Mouse (Mus musculus) adrenal gland, adult 18-20 months (tissue): ENCODE measurements around the gene Mrps12. TPM values are rescaled to one million over a fixed set of nuclear protein-coding genes. Genes with fewer than 3 reads are reported as not detected.
"Not testable (repeated sequence)": the region's sequence is repeated elsewhere in the genome, so short reads cannot be mapped to it uniquely, and the experiment has no call there.

Experiments
- DNase-seq, 2 experiments: peaks; one replicate each; pipeline ENCODE4 v3.0.0; 2021 to 2022; ENCODE audit warnings: low spot score in 2 of 2
- total RNA-seq, 2 experiments: library from RNA; stranded (reverse); gene quantifications; 1 replicate in 1 of 2; 2 replicates in 1 of 2; pipeline ENCODE4 v1.2.3; 2021

Mrps12 gene
- total RNA-seq, 2 experiments from 2014 or later = 72.4 to 79.4 TPM

DNA sequence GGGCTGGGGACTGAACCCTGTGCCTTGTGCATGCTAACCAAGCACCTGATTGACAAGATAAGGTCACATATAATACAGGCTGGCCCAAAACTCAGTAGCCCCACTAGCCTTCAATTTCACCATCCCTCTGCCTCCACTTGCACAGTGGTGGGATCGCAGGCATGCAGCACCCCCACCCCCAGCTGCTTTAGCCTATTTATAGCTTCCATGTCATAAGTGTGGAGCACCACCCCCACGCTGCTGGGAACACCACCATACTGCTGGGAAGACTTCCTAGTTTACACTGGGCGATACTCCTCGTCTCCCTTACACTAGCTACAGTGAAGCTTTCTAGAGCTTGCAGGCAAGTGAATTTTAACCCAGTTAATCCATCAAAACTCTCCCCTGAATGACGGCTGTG is 27.0 kb downstream of the Mrps12 start:
- DNase-seq = no peak

DNA sequence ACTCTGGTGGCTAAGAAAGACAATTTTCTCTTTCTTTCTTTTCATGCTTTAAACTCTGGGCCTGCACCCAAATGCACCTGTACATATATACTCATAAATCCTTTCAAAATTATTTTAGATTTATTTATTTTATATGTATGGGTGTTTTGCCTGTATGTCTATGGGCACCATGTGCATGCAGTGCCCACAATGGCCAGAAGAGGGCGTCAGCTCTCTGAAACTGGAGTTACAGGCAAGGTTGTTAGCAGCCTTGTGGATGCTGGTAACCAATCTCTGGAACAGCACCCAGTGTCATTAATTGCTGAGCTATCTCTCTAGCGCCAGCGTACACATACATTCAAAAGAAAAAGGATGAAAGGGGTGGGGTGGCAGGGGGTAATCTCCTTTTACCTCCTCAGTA is 30.7 kb downstream of the Mrps12 start:
- DNase-seq = no peak

DNA sequence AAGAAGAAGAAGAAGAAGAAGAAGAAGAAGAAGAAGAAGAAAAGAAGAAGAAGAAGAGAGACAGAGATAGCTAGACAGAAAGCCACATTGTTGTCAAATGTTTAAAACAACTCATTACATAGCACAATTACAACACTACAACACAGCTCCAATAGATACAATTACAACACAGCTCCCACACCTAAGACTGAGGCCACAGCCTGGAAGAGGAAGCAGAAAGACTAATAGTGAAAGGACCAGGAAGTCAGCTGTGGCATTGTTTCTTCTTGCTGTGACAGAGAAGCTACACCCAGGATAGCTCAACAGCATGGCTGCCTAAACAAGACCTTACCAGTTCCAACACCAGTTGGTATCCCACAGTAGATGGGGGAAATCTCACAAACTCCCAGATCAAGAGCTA is 32.2 kb downstream of the Mrps12 start:
- DNase-seq = no peak

DNA sequence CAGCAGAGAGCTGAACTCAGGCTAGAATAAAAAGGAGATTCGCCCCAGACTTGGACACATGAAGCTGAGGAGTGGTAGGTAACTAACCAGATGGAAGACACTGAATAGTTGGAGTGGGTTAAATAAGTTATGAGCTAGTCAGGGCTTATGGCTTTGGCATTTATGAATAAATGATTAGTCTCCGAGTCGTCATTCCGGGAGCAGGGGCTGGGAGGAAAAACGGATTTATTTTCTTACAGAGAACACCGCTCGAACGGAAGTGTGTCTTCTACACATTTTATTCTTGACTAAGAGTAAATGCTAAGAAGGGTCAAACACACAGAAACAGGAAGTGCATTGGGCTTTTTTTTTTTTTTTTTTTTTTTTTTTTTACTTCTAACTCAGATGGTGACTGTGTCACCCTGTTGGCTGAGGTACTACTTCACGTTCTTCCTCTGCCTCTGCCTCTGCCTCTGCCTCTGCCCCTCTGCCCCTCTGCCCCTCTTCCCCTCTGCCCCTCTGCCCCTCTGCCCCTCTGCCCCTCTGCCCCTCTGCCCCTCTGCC is 38.9 kb downstream of the Mrps12 start:
- DNase-seq = no peak

DNA sequence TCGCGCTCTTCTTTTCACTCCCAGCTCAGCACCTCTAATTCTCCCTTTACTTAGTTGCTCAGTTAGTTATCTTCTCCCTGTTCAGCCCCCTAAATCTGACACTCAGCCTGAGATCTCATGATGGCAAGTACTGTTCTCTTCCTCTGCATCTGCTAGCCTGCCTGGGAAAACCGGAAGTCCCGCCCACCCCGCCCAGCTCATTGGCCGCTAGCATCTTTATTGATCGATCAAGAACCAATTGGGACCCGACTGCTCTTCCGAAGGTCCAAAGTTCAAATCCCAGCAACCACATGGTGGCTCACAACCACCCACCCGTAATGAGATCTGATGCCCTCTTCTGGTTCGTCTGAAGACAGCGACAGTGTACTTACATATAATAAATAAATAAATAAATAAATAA is 40.3 kb downstream of the Mrps12 start:
- not testable (repeated sequence) for DNase-seq

DNA sequence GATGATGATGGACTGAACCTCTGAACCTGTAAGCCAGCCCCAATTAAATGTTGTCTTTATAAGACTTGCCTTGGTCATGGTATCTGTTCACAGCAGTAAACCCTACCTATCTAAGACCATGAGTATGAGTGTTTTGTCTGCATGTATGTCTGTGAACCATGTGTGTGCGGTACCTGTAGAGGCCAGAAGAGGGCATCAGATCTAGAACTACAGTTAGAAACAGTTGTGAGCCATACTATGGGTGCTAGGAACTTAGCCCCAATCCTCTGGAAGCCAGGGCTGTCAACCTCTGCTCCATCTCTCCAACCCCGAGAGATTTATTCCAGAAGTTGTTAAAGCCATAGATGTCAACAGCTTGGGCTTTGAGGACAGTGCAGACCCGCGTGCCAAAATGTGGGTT is 41.4 kb downstream of the Mrps12 start:
- DNase-seq = no peak

DNA sequence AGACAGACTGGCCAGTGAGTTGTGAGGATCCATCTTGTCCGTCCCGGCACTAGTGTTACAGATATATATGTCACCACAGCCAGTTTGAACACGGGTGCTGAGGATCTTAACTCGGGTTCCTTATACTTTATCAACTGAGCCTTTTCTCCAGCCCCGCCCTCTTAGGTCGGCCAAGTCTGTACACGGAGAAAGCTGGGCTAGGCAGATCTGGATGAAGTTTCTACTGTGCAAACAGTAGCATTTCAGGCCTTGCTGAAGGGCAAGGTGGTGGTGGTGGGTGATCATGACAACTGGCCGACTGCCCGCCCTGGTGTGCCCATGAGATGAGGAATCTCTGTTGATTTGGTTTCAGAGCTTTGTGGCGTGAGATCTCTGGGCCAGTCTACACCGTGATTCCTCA is 44.3 kb downstream of the Mrps12 start:
- DNase-seq = no peak

DNA sequence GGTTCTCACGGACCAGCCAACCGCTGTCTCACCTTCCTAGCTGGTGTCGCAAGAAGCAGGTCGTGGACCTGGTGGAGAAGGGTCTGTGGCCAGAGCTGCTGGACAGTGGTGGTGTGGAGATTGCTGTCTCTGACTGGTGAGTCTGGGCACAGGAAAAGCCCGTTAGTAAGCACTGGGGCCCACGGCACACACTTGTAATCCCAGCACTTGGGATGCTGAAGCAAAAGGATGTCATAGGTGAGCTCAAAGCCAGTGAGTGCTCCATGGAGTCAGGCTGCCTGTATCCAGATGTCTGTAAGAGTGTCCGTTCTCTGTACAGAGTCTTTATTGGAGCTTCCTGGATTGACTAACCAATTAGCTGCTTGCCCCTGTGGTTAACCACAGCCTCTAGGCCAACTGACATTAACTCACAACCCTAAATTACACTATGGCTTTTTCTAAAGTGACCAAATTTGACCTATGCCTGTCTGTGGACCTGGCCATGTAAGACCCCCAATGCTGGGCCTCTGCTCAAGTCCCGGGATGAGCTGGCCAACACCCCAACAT is 46.6 kb downstream of the Mrps12 start:
- DNase-seq = no peak

DNA sequence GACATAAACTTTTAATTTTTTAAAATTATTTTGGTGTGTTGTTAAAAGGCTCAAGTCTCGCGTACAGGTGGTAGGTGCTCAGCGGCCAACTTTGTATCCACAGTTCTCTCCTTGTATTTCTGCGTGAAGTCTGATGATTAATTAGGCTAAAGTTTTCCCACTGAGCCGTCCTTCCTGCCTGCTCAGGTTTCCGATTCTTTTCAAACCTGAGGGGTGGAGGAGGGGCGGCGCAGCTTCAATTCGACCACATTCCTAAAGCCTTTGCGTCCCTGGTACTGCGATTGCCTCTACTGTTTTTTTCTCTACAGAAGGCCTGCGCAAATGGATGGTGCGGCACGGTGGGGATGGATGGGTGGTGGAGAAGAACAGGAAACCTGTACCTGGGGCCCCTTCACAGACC is 47.2 kb downstream of the Mrps12 start:
- DNase-seq = no peak

DNA sequence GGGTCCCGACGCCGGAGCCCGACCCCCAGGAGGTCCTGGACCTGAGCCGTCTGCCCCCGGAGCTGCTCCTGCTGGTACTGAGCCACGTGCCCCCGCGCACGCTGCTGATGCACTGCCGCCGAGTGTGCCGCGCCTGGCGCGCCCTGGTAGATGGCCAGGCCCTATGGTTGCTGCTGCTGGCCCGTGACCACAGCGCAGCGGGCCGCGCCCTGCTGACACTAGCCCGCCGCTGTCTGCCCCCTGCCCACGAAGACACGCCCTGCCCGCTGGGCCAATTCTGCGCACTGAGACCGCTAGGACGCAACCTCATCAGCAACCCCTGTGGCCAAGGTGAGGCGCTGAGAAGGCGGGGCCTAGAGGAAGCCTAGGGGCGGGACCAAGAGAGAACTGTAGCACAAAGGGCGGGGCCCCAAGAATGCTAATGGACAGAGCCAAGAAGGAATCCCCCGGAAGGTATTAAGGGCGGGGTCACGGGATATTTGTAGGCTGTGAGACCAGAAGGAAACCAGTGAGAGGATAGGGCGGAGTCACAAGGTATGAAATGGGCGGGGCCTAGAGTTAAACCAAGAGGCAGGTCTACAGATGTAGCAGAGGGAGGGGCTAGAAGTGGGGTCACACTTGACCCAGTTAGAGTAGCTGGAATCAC is 48.2 kb downstream of the Mrps12 start:
- peak; percentile 20 to 35 for DNase-seq

DNA sequence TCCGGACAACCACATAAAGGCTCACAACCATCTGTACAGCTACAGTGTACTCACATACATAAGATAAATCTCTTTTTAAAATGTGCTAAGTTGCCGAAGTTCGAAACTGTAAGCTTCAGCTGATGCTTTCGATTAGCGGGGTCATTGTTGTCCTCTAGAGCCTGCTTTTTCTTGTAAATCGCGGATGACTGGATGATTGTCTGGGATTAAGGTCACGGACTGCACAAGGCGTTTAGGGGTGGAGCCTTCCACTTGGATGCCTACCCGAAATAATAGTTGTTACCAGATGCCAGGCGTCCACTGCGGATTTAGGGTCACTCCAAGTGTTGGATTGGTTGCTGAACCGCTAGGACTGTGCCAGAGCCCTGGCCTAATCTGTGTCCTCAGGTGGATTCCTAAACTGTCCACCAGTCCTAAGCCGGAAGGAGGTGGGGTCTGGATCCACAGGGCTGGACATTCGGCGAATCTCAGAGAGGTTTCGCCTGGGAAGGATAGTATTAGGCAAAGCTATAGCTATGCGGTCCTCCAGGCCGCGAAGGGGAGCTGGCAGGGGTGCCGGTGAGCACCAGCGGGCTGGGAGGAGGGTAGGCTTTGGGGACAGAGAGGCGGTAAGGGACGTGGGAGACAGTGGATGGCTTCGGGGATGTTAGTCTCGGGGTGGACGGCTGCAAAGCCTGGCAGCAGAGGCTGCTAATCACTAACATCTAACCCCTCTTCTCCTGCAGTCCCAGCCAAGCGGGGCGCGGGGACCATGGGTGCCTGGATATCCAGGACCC is 48.9 kb downstream of the Mrps12 start, which contains the start of gene Fbxo27:
Gene Fbxo27 (plus strand): TSS at position 305 of the 776 bp plus-strand sequence.
- DNase-seq = no peak

DNA sequence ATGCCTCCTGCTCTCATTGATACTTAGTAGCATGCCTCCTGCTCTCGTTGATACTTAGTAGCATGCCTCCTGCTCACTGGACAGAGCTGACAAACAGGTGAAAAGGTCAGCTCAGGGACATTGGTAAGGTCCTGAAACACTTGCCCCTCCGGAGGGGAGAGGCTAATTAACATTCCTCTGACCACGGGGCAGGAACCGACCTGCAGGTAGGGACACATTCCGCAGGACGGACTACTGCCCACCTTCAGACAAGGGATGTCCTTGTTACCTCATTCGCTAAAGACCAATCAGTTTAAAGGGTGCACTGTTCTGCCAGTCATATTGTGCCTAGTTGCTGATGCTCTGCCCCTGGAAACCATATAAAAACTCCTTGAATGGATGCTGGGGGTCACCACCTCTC is 50.5 kb downstream of the Mrps12 start:
- no peak for DNase-seq

Other genes starting within 250 kb of the Mrps12 start
- not detected for gene Ifnl2, start 231.4 kb downstream of the Mrps12 start, total RNA-seq
- gene Ifnl3, start 219.0 kb downstream of the Mrps12 start, total RNA-seq = not detected
- gene Sycn, start 200.9 kb downstream of the Mrps12 start, total RNA-seq = not detected
- not detected for gene Nccrp1, start 194.6 kb downstream of the Mrps12 start, total RNA-seq
- gene Samd4b, start 143.7 kb downstream of the Mrps12 start, total RNA-seq = 10 to 100 TPM; 67.9 to 72.7 TPM
- 10 to 100 TPM; 21.4 to 25.2 TPM for gene Pak4, start 143.6 kb downstream of the Mrps12 start, total RNA-seq
- not detected for gene Acp7, start 110.5 kb downstream of the Mrps12 start, total RNA-seq
- gene Fbxo27, start 49.0 kb downstream of the Mrps12 start, total RNA-seq = 1 to 10 TPM; 1.8 TPM
- gene Fbxo17, start 25.0 kb downstream of the Mrps12 start, total RNA-seq = 1 to 10 TPM; 2.4 to 2.8 TPM
- gene Sars2, start 172 bp upstream of the Mrps12 start, total RNA-seq = 10 to 100 TPM; 15.6 to 17.2 TPM
- gene Ccer2, start 14.4 kb upstream of the Mrps12 start, total RNA-seq = not detected
- gene Sirt2, start 24.9 kb upstream of the Mrps12 start, total RNA-seq = 10 to 100 TPM; 78.1 to 86.7 TPM
- gene Nfkbib, start 25.7 kb upstream of the Mrps12 start, total RNA-seq = 10 to 100 TPM; 44.0 to 55.4 TPM
- 1 to 10 TPM; 2.6 to 3.2 TPM for gene Rinl, start 47.1 kb upstream of the Mrps12 start, total RNA-seq
- 100 to 1,000 TPM; 327 to 346 TPM for gene Hnrnpl, start 66.7 kb upstream of the Mrps12 start, total RNA-seq
- 100 to 1,000 TPM; 474 to 780 TPM for gene Ech1, start 83.4 kb upstream of the Mrps12 start, total RNA-seq
- 10 to 100 TPM; 10.3 to 14.0 TPM for gene Lgals4, start 92.0 kb upstream of the Mrps12 start, total RNA-seq
- gene Lgals7, start 122.0 kb upstream of the Mrps12 start, total RNA-seq = under 1 TPM in 1 of 2 experiments, not detected in 1; 0.54 TPM
- under 1 TPM; 0.16 to 0.17 TPM for gene Capn12, start 139.6 kb upstream of the Mrps12 start, total RNA-seq
- 100 to 1,000 TPM; 197 to 233 TPM for gene Actn4, start 220.5 kb upstream of the Mrps12 start, total RNA-seq
- 100 to 1,000 TPM; 227 to 253 TPM for gene Eif3k, start 240.0 kb upstream of the Mrps12 start, total RNA-seq
- 1 to 10 TPM in 1 of 2 experiments, under 1 TPM in 1; 0.96 to 2.4 TPM for gene Map4k1, start 240.2 kb upstream of the Mrps12 start, total RNA-seq